Mouse (Mus musculus): Measurements from ENCODE around the gene Cntrl. TPM values are rescaled to one million over a fixed set of nuclear protein-coding genes. Genes with fewer than 3 reads are reported as not detected.
A peak's percentile ranks its signal among the peaks of the same experiment; 100 is the strongest.

Cntrl gene
- total RNA-seq (2017): 218 and 252 TPM in 2 replicates

- peak; percentile 88 for ATAC-seq (ENCODE audit: extremely low read depth, insufficient number of reproducible peaks, low FRiP score, poor library complexity, severe bottlenecking)
These were observed at the start of gene Cntrl for GRCm38 (mm10) chr2:35109141-35109923. Gene Cntrl (plus strand): TSS chr2:35109492.

- no peak for ATAC-seq (ENCODE audit: extremely low read depth, insufficient number of reproducible peaks, low FRiP score, poor library complexity, severe bottlenecking)
These were observed 49.0 kb upstream of the Cntrl start for GRCm38 (mm10) chr2:35060256-35060655.

- ATAC-seq (ENCODE audit: extremely low read depth, insufficient number of reproducible peaks, low FRiP score, poor library complexity, severe bottlenecking): no peak
These were observed 48.4 kb upstream of the Cntrl start for GRCm38 (mm10) chr2:35060897-35061296.

- ATAC-seq (ENCODE audit: extremely low read depth, insufficient number of reproducible peaks, low FRiP score, poor library complexity, severe bottlenecking): no peak
These were observed 48.0 kb upstream of the Cntrl start, which contains the start of gene Hc for GRCm38 (mm10) chr2:35061338-35061737. Gene Hc (minus strand): TSS chr2:35061438.

GRCm38 (mm10) chr2:35063333-35064030 is 45.8 kb upstream of the Cntrl start:
- no peak for ATAC-seq (ENCODE audit: extremely low read depth, insufficient number of reproducible peaks, low FRiP score, poor library complexity, severe bottlenecking)

GRCm38 (mm10) chr2:35066525-35067082 is 42.7 kb upstream of the Cntrl start:
- ATAC-seq (ENCODE audit: extremely low read depth, insufficient number of reproducible peaks, low FRiP score, poor library complexity, severe bottlenecking): no peak

GRCm38 (mm10) chr2:35067117-35067516 is 42.2 kb upstream of the Cntrl start:
- no peak for ATAC-seq (ENCODE audit: extremely low read depth, insufficient number of reproducible peaks, low FRiP score, poor library complexity, severe bottlenecking)

GRCm38 (mm10) chr2:35069124-35069523 is 40.2 kb upstream of the Cntrl start:
- no peak for ATAC-seq (ENCODE audit: extremely low read depth, insufficient number of reproducible peaks, low FRiP score, poor library complexity, severe bottlenecking)

GRCm38 (mm10) chr2:35070275-35070674 is 39.0 kb upstream of the Cntrl start:
- ATAC-seq (ENCODE audit: extremely low read depth, insufficient number of reproducible peaks, low FRiP score, poor library complexity, severe bottlenecking): no peak

GRCm38 (mm10) chr2:35072547-35072946 is 36.7 kb upstream of the Cntrl start:
- ATAC-seq (ENCODE audit: extremely low read depth, insufficient number of reproducible peaks, low FRiP score, poor library complexity, severe bottlenecking): no peak

- no peak for ATAC-seq (ENCODE audit: extremely low read depth, insufficient number of reproducible peaks, low FRiP score, poor library complexity, severe bottlenecking)
These were observed 35.0 kb upstream of the Cntrl start for GRCm38 (mm10) chr2:35074328-35074727.

- no peak for ATAC-seq (ENCODE audit: extremely low read depth, insufficient number of reproducible peaks, low FRiP score, poor library complexity, severe bottlenecking)
These were observed 30.1 kb upstream of the Cntrl start for GRCm38 (mm10) chr2:35079166-35079565.

GRCm38 (mm10) chr2:35087418-35087817 is 21.9 kb upstream of the Cntrl start:
- ATAC-seq (ENCODE audit: extremely low read depth, insufficient number of reproducible peaks, low FRiP score, poor library complexity, severe bottlenecking): no peak

GRCm38 (mm10) chr2:35100529-35100928 is 8.8 kb upstream of the Cntrl start:
- no peak for ATAC-seq (ENCODE audit: extremely low read depth, insufficient number of reproducible peaks, low FRiP score, poor library complexity, severe bottlenecking)

GRCm38 (mm10) chr2:35101443-35101842 is 7.8 kb upstream of the Cntrl start, which contains the start of gene AI182371:
Gene AI182371 (minus strand): TSS chr2:35101543.
- ATAC-seq (ENCODE audit: extremely low read depth, insufficient number of reproducible peaks, low FRiP score, poor library complexity, severe bottlenecking): no peak

GRCm38 (mm10) chr2:35102777-35103176 is 6.5 kb upstream of the Cntrl start:
- no peak for ATAC-seq (ENCODE audit: extremely low read depth, insufficient number of reproducible peaks, low FRiP score, poor library complexity, severe bottlenecking)

- ATAC-seq (ENCODE audit: extremely low read depth, insufficient number of reproducible peaks, low FRiP score, poor library complexity, severe bottlenecking): no peak
These were observed 5.7 kb upstream of the Cntrl start for GRCm38 (mm10) chr2:35103558-35103957.

- no peak for ATAC-seq (ENCODE audit: extremely low read depth, insufficient number of reproducible peaks, low FRiP score, poor library complexity, severe bottlenecking)
These were observed 4.4 kb upstream of the Cntrl start for GRCm38 (mm10) chr2:35104843-35105242.

- ATAC-seq (ENCODE audit: extremely low read depth, insufficient number of reproducible peaks, low FRiP score, poor library complexity, severe bottlenecking): peak; percentile 11; the same call in 1 of the 2 replicates
These were observed 1.2 kb upstream of the Cntrl start for GRCm38 (mm10) chr2:35107984-35108635.

Measured in neutrophil, adult 5-6 weeks (primary cell).